Mouse (Mus musculus) c-Kit-positive CD71-negative TER-119-negative erythroid progenitor cells, embryonic 14.5 days (primary cell): ENCODE results near the gene Gm7247.
"Not testable (repeated sequence)": the region's sequence is repeated elsewhere in the genome, so short reads cannot be mapped to it uniquely, and the experiment has no call there.

Experiments
- DNase-seq: peaks from one replicate; pipeline ENCODE4 v3.0.0-alpha.2; 2013; ENCODE audit warnings: low read depth

Gene Gm7247

GRCm38 (mm10) chr14:51496955-51497354, 135.4 kb downstream of the Gm7247 start:
- no peak for DNase-seq

- no peak for DNase-seq
These were observed 136.4 kb downstream of the Gm7247 start for GRCm38 (mm10) chr14:51497958-51498357.

- no peak for DNase-seq
These were observed 138.2 kb downstream of the Gm7247 start for GRCm38 (mm10) chr14:51499707-51500275.

GRCm38 (mm10) chr14:51500461-51500860, 138.9 kb downstream of the Gm7247 start:
- no peak for DNase-seq

GRCm38 (mm10) chr14:51507416-51507815, 145.9 kb downstream of the Gm7247 start:
- no peak for DNase-seq

- DNase-seq, result no peak
These were observed 190.9 kb downstream of the Gm7247 start, which contains the start of gene Gm5622 for GRCm38 (mm10) chr14:51552490-51552889. Gm5622 (plus strand) TSS chr14:51552790.

GRCm38 (mm10) chr14:51573963-51574362, 212.4 kb downstream of the Gm7247 start, which contains the start of gene Gm17175:
Gm17175 (minus strand) TSS chr14:51574063.
- DNase-seq, result not testable (repeated sequence)

GRCm38 (mm10) chr14:51592039-51592438, 230.5 kb downstream of the Gm7247 start, which contains the start of gene Gm17174:
Gm17174 (minus strand) TSS chr14:51592139.
- DNase-seq, result not testable (repeated sequence)

- no peak for DNase-seq
These were observed 249.7 kb downstream of the Gm7247 start, which contains the start of gene Gm17078 for GRCm38 (mm10) chr14:51611210-51611609. Gm17078 (minus strand) TSS chr14:51611310.
